Mouse (Mus musculus): ENCODE measurements around the gene Arap1.

Gene Arap1

DNA sequence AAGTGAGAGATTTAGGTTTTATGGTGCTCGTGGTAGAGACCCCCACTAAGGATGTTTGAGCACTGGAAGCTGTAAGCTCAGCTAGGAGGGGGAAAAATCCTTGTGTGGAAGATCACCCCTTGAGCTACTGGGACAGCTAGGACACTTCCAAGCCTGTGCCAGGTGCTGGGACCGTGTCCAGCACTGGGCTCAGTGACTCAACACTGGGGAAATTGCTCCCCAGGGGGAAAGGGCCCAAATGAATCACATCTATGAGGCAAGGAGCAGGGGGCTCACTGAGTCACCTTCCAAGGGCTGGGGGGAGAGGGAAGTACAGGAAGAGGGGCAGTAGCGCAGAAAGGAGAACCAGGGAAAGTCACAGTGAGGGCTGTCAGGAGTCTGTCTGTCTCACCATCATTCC lies 102.0 kb downstream of the Arap1 start:
- no peak for DNase-seq (ENCODE audit: low read depth)

DNA sequence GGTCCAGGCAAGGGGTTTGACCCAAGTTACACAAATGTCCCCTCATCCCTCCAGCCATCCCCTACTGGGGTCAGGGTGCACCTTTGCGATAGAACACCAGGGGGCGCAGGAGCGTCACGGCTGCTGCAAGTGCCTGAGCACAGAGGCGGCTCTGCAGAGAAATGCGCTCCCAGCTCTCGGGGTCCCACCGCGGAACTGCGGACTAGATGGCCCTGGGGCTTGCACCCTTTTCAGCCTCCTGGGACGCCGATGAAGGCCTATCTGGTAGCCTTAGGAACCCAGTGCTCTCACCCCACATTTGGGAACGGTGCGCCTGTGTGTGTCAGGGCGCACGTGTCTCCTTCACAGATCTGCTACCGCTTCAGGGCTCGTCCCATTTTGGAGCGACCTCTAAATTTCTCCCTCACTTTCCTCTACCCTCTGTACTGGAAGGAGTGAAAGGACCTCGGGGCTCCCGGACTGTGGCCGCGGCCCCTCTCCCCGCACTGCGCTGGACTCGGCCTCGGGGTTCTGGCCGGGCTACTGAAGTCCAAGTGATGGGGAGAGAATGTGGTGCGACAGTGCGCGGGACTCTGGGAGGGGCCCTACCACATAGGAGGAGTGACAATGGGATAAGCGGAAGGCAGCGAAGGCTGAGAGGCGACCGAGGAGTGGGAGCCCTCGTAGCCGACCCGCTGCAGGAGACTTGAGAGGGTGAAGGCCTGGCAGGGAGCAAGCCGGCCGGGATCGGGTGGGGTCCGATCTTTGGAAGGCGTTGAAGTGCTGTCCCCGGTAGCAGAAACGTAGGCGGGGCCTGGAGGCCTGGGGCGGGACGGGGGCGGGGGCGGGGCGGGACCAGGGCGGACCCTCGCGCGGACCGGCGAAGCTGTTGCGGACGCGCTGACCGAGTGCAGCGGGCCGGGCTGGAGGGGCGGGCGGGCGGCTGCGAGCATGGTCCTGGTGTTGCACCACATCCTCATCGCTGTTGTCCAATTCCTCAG lies 102.8 kb downstream of the Arap1 start:
- no peak for DNase-seq (ENCODE audit: low read depth)

DNA sequence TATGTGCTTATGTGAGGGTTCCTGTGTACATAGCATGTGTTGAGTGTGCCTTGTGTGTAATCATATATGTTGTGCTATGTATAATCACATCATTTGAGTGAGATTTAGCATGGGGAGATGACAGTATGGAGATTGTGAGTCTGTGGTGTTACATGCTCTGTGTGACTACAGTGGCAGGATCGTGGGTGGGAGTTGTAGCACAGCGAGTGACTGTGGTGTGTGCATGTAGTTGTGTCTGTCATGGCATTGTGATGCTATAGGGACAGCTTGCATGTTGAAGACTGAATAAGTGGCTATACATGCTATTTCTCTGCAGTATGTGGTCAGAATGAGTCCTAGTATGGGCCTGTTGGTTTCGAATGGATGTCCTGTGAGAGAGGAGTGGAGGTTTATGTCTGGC lies 104.8 kb downstream of the Arap1 start:
- DNase-seq (ENCODE audit: low read depth), result no peak

DNA sequence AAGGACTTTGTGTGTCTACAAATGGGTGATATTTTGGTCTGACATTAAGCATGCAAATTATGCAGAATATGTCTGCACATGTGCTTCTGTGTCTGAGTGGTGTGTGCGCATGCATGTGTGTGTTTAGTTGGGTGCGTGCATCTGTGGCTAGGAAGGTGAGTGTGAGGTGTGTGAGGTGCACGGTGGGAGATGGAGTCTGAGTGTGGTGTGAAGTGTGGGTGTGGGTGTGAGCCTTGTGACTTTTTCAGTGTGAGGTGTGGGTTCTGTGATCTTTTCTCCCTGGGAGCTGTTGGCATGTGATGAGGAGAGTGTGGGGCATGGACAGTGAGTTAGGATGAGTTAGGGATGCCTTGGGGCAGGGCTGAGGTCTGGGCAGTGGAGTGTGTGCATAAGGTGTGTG lies 105.4 kb downstream of the Arap1 start:
- DNase-seq (ENCODE audit: low read depth), result no peak

- DNase-seq (ENCODE audit: low read depth), result no peak
These were observed 105.9 kb downstream of the Arap1 start for GRCm38 (mm10) chr7:101453725-101454124.

- DNase-seq (ENCODE audit: low read depth), result no peak
These were observed 106.6 kb downstream of the Arap1 start for GRCm38 (mm10) chr7:101454479-101454878.

- DNase-seq (ENCODE audit: low read depth), result no peak
These were observed 107.3 kb downstream of the Arap1 start for GRCm38 (mm10) chr7:101455141-101455540.

DNA sequence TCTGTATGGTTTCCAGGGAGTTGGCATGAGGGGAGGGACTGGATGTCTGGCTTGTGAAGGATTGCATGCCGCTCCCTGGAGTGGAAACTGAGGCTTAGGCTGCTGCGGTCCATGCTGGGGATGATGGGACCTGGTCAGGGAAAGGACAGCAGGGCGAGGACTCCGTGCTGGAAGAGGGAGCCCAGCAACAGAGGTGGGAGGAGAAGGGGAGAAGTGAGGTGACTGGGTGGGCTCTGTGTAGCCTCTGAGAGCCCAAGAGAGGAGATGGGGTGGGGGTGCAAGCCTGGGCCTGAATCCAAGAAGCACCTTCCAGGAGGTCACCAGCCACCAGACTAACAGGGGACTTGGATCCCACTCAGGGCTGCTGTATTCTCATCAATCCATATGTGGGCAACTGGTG lies 108.5 kb downstream of the Arap1 start:
- no peak for DNase-seq (ENCODE audit: low read depth)

GRCm38 (mm10) chr7:101456789-101457188 lies 108.9 kb downstream of the Arap1 start:
- no peak for DNase-seq (ENCODE audit: low read depth)

DNA sequence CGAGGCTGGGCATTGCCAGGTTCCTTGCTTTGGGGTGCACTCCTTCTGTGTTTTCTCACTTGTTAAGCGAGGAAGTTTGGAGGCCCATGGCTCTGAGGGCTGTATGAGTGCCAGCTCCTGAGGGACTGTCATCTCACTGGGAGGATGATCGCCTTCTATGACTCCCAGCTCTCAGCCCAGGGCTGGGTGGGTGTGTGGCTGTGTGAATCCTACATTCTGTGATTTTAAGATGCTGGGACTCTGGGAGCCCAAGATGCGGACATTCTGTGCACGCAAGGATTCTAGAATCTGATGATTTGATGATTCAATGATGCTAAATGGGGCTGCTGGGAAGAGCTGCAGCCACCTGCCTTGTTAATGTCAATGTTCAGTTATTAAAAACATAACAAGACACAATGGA lies 109.4 kb downstream of the Arap1 start:
- DNase-seq (ENCODE audit: low read depth), result no peak

DNA sequence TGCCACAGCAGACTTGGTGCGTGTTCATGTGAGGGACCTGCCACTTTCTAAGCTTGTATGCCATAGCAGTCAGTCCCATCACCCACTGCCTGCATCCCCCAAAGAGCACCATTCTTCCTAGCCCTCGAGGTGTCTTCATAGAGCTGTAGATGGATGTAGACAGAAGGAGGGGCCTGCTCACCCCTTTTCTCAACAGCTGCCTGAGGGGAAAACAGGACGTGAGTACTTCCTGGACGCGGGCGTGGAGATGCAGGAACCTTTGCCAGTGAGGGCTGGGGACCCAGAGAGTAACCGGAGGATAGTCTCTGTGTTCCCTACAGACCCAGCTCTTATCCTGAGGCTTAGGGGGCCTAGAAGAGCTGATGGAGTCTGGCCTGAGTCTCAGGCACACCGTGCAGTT lies 109.9 kb downstream of the Arap1 start:
- no peak for DNase-seq (ENCODE audit: low read depth)

- DNase-seq (ENCODE audit: low read depth), result no peak
These were observed 110.5 kb downstream of the Arap1 start for GRCm38 (mm10) chr7:101458278-101458781.

DNA sequence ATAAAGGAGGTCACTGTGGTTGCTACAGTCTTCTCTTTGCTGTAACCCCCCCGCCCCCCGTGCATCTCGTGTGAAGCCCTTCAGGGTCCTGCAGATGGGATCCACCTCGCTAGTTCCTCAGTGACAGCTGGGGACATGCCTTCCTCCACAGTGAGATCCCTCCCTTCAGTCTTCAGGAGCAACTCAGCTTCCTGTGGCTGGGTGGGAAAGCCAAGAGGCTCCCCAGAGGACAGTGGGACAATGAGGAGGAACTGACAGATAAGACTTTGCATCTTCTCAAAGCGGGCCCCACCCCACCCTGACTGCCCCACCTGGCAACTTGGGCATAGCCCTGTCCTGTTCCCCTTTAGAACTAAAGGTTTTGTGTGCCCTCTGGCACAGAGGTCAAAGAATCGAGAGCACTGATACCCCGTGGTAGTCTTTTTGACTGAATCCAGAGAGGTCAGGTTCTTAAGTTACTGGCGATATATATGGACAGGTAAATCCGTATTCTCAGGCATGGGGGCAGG lies 111.5 kb downstream of the Arap1 start:
- no peak for DNase-seq (ENCODE audit: low read depth)

GRCm38 (mm10) chr7:101459923-101460607 lies 112.2 kb downstream of the Arap1 start:
- DNase-seq (ENCODE audit: low read depth), result no peak

GRCm38 (mm10) chr7:101460608-101460957 lies 112.7 kb downstream of the Arap1 start:
- DNase-seq (ENCODE audit: low read depth), result no peak

- no peak for DNase-seq (ENCODE audit: low read depth)
These were observed 113.7 kb downstream of the Arap1 start for GRCm38 (mm10) chr7:101461571-101461970.
